9 mouse cellular contexts compared by ENCODE assay signal in genomic region chr4:22494924-22495323, GRCm38 (mm10). TPM values are rescaled to one million over a fixed set of nuclear protein-coding genes. Genes with fewer than 3 reads are reported as not detected.
A peak's percentile ranks its signal among the peaks of the same experiment; 100 is the strongest.
DNase-seq lines count a peak whose midpoint lies in the region; ATAC-seq and TF ChIP-seq lines count a peak whose summit lies in the region.
"Had no signal": no experiment of that assay in that cellular context is flagged by ENCODE, and none has a peak within 500 bp of the region (broad histone marks: within the 10 kb centered on the region; RNA-seq: fewer than 3 reads in every experiment).

No protein-coding gene starts in this region.

- peak overlapping the region; percentile 41 for H3K4me3 ChIP-seq in heart, embryonic 13.5 days
- no peak overlapping the region for H3K4me3 ChIP-seq in heart, adult 2 months
- H3K4me3 ChIP-seq in hindbrain, embryonic 15.5 days = peak overlapping the region; percentile 49
- H3K4me3 ChIP-seq in liver, embryonic 12.5 days = 0 out of 2 replicates have a peak overlapping the region, but pooled peaks have one; percentile 0

- H3K4me1 ChIP-seq in heart, embryonic 13.5 days = peaks cover 39% of the 10 kb centered on the region
- no peaks in the 10 kb centered on the region for H3K4me1 ChIP-seq in heart, adult 2 months (ENCODE audit: control insufficient read depth, insufficient read depth, low read length)
- peaks cover 53% of the 10 kb centered on the region for H3K4me1 ChIP-seq in hindbrain, embryonic 15.5 days (replicated peaks)
- 0 out of 2 replicates have a peak, but pooled peaks cover 4% of the 10 kb centered on the region for H3K4me1 ChIP-seq in liver, embryonic 12.5 days

- H3K9me3 ChIP-seq in heart, embryonic 13.5 days = no peaks in the 10 kb centered on the region
- H3K9me3 ChIP-seq in hindbrain, embryonic 15.5 days = no peaks in the 10 kb centered on the region
- no peaks in the 10 kb centered on the region for H3K9me3 ChIP-seq in liver, embryonic 12.5 days (replicated peaks)

- TF ChIP-seq EP300 in heart, adult 2 months (IDR thresholded peaks at IDR 0.05; ENCODE audit: insufficient read depth, low read depth, low read length) = no peak

- H3K27me3 ChIP-seq in heart, embryonic 13.5 days (replicated peaks) = peaks cover 95% of the 10 kb centered on the region
- peaks cover 29% of the 10 kb centered on the region for H3K27me3 ChIP-seq in heart, adult 2 months (ENCODE audit: control insufficient read depth, insufficient read depth, low read length)
- H3K27me3 ChIP-seq in hindbrain, embryonic 15.5 days = peaks cover 7% of the 10 kb centered on the region; the same call in 1 of the 2 replicates
- peaks cover 93% of the 10 kb centered on the region for H3K27me3 ChIP-seq in liver, embryonic 12.5 days (replicated peaks)

- no peak for TF ChIP-seq CTCF in heart, adult 2 months (IDR thresholded peaks at IDR 0.05)

- no peak for DNase-seq in heart, adult 2 months
- peak; percentile 54 to 73 for DNase-seq in cerebellum, postnatal 4 days (ENCODE audit: low spot score in 2 of 2)
- peak; percentile 68 for DNase-seq in right cerebral cortex, postnatal 25 days
- DNase-seq in yolk sac, embryonic 10.5 days (ENCODE audit: low spot score) = no peak
- no peak for DNase-seq in kidney, postnatal 10 days

- peak overlapping the region; percentile 62 for H3K4me2 ChIP-seq in heart, embryonic 13.5 days
- H3K4me2 ChIP-seq in hindbrain, embryonic 15.5 days = peak overlapping the region; percentile 85
- H3K4me2 ChIP-seq in liver, embryonic 12.5 days = peak overlapping the region; percentile 33

- no peak for TF ChIP-seq POLR2A in heart, adult 2 months (IDR thresholded peaks at IDR 0.05; ENCODE audit: insufficient read depth, low read depth, low read length)

- WGBS in heart, embryonic 13.5 days = 0% methylated on average over 20 of the region's 20 CpGs
- 1% methylated on average over 20 of the region's 20 CpGs for WGBS in heart, adult 2 months
- WGBS in hindbrain, embryonic 15.5 days = under 1% methylated on average over 20 of the region's 20 CpGs
- 1% methylated on average over 20 of the region's 20 CpGs for WGBS in liver, embryonic 12.5 days (ENCODE audit: insufficient replicate concordance)

- no peaks in the 10 kb centered on the region for H3K79me2 ChIP-seq in heart, adult 2 months (replicated peaks; ENCODE audit: control insufficient read depth, insufficient read depth, low read length)

- no peak overlapping the region for H3K9ac ChIP-seq in heart, embryonic 13.5 days
- no peak overlapping the region for H3K9ac ChIP-seq in heart, adult 2 months (ENCODE audit: low read depth, low read length)
- peak overlapping the region; percentile 56 for H3K9ac ChIP-seq in hindbrain, embryonic 15.5 days
- no peak overlapping the region for H3K9ac ChIP-seq in liver, embryonic 12.5 days

- no peak overlapping the region for H3K27ac ChIP-seq in heart, embryonic 13.5 days (replicated peaks)
- H3K27ac ChIP-seq in heart, adult 2 months = no peak overlapping the region
- peak overlapping the region; percentile 68 for H3K27ac ChIP-seq in hindbrain, embryonic 15.5 days (replicated peaks)
- H3K27ac ChIP-seq in liver, embryonic 12.5 days = no peak overlapping the region

- intact Hi-C loops in heart, adult 2 months (cut with DNase I) = no loop called here

- H3K36me3 ChIP-seq in heart, embryonic 13.5 days = no peaks in the 10 kb centered on the region
- H3K36me3 ChIP-seq in heart, adult 2 months (ENCODE audit: control insufficient read depth, insufficient read depth, low read length) = no peaks in the 10 kb centered on the region
- no peaks in the 10 kb centered on the region for H3K36me3 ChIP-seq in hindbrain, embryonic 15.5 days
- H3K36me3 ChIP-seq in liver, embryonic 12.5 days = no peaks in the 10 kb centered on the region

- no peak for ATAC-seq in heart, embryonic 13.5 days (ENCODE audit: extremely low read depth, insufficient number of reproducible peaks, low FRiP score, low TSS enrichment)
- peak; percentile 71 for ATAC-seq in hindbrain, embryonic 15.5 days (ENCODE audit: low FRiP score, low read depth)
- no peak for ATAC-seq in liver, embryonic 12.5 days

RNA-seq across cellular contexts. Expression of gene Pou3f2, which starts 6.8 kb away (rescaled TPM):
- polyA plus RNA-seq in heart, embryonic 13.5 days (2015; fragmentation: Nextera tagmentation; extraction: Ambion mirVana) = 0.04 TPM in 2 replicates
- not detected for total RNA-seq in heart, adult 2 months (2021)
- polyA plus RNA-seq in heart, adult 2 months (2012; rRNA removed) = not detected in 2 replicates
- polyA plus RNA-seq in hindbrain, embryonic 15.5 days (2015; fragmentation: Nextera tagmentation; extraction: Ambion mirVana) = 21.0 and 33.1 TPM in 2 replicates
- not detected in 2 replicates for polyA plus RNA-seq in liver, embryonic 12.5 days (2016; fragmentation: Nextera tagmentation; extraction: Ambion mirVana)
- total RNA-seq: hematopoietic stem cell, adult 5-6 weeks had no signal

Comparison
In these comparisons a context has a peak if more than half of its experiments do, and no peak if none do; other contexts are left out.
1. H3K4me2 ChIP-seq: peak in every context shown above with its lines; median percentile 85 in hindbrain, embryonic 15.5 days; 62 in heart, embryonic 13.5 days; 33 in liver, embryonic 12.5 days.
2. DNase-seq: peak in cerebellum, postnatal 4 days (2 of 2) and right cerebral cortex, postnatal 25 days (single experiment); none in heart, adult 2 months (0 of 2), yolk sac, embryonic 10.5 days (single experiment) and kidney, postnatal 10 days (single experiment).
3. RNA of gene Pou3f2, which starts 6.8 kb away (polyA plus RNA-seq): 21.0 to 33.1 TPM in hindbrain, embryonic 15.5 days; 0.04 TPM in heart, embryonic 13.5 days, not detected in liver, embryonic 12.5 days and not detected in heart, adult 2 months; every median in the first group is over 10 times any median in the second.